Mouse (Mus musculus) lung, adult 2 months (tissue): ENCODE data around the gene Txndc17.

Experiments used
- CTCF ChIP-seq: fragments of 200-500 bp; IDR thresholded peaks from 2 replicates; pipeline ENCODE4 v1.5.1; 2011; ENCODE audit warnings: mild to moderate bottlenecking, low read length, control low read depth; ENCODE audit not compliant: insufficient read depth
- POLR2A ChIP-seq: fragments of 200-500 bp; IDR thresholded peaks from 2 replicates; pipeline ENCODE4 v1.6.1; 2011; ENCODE audit warnings: low read depth, mild to moderate bottlenecking, control low read depth, low read length, borderline replicate concordance; ENCODE audit errors: extremely low read depth

- TF ChIP-seq CTCF (no peak), POLR2A (no peak)
These were observed 32.6 kb upstream of the Txndc17 start for GRCm38 (mm10) chr11:72174721-72175120.
